Mouse (Mus musculus): ENCODE data around the gene Gli2. TPM values are rescaled to one million over a fixed set of nuclear protein-coding genes. Genes with fewer than 3 reads are reported as not detected.
A peak's percentile ranks its signal among the peaks of the same experiment; 100 is the strongest.

Gli2 gene
- total and polyA plus RNA-seq, 3 experiments: 1.5 to 11.3 TPM; not detected in 1

GRCm38 (mm10) chr1:118976596-118976995, 76.8 kb downstream of the Gli2 start (continued):
- TF ChIP-seq USF2 (IDR thresholded peaks at IDR 0.05; ENCODE audit: borderline replicate concordance in 1 of 2, insufficient read depth in 1 of 2, low read depth in 1 of 2, low read length in 2 of 2): no peak
- TF ChIP-seq KAT2A (conservative IDR thresholded peaks at IDR 0.05; ENCODE audit: low read depth, low read length): no peak
- TF ChIP-seq RCOR1 (IDR thresholded peaks at IDR 0.05; ENCODE audit: low read depth, low read length): no peak

GRCm38 (mm10) chr1:118975376-118975775, 78.0 kb downstream of the Gli2 start:
- Histone ChIP-seq H3K9ac (ENCODE audit: control insufficient read depth, low read depth, low read length, poor library complexity, severe bottlenecking) (no peak overlapping the region), H3K4me3 (ENCODE audit: control insufficient read depth in 1 of 2, insufficient read depth in 1 of 2, low read depth in 2 of 2, low read length in 2 of 2) (no peak overlapping the region), H3K79me2 (ENCODE audit: control insufficient read depth, insufficient read depth, low read length, poor library complexity) (peaks cover 2% of the 10 kb centered on the region; the same call in 1 of the 2 replicates), H3K27me3 (ENCODE audit: control insufficient read depth in 1 of 2, insufficient read depth in 2 of 2, low read length in 2 of 2) (no peaks in the 10 kb centered on the region), H3K4me1 (ENCODE audit: control insufficient read depth in 1 of 2, insufficient read depth in 2 of 2, low read length in 2 of 2) (peaks cover 6 to 23% of the 10 kb centered on the region in 2 experiments), H3K9me3 (replicated peaks; ENCODE audit: insufficient read depth, low read length) (no peaks in the 10 kb centered on the region), H3K36me3 (ENCODE audit: control insufficient read depth in 1 of 2, insufficient read depth in 2 of 2, low read length in 2 of 2) (peaks cover 0 to 13% of the 10 kb centered on the region in 2 experiments; a peak in 2 of 4 replicates), H3K27ac (ENCODE audit: control insufficient read depth, low read depth, low read length) (peak overlapping the region; percentile 94)
- DNase-seq (ENCODE audit: low read depth, low spot score): peak; percentile 87
- TF ChIP-seq TCF12 (IDR thresholded peaks at IDR 0.05; ENCODE audit: low read depth, low read length) (peak; percentile 22; the same call in 1 of the 2 replicates), SIN3A (IDR thresholded peaks at IDR 0.05; ENCODE audit: low read length) (peak; percentile 63; the same call in 1 of the 2 replicates), MYB (IDR thresholded peaks at IDR 0.05; ENCODE audit: low read depth, low read length) (0 out of 2 replicates have a peak, but pooled peaks have one; percentile 8), EP300 (IDR thresholded peaks at IDR 0.05; ENCODE audit: low read depth in 1 of 2, low read length in 2 of 2) (peak; percentile 75 to 83), NELFE (IDR thresholded peaks at IDR 0.05; ENCODE audit: low read depth, low read length) (peak; percentile 17; the same call in 1 of the 2 replicates), ETS1 (IDR thresholded peaks at IDR 0.05; ENCODE audit: low read depth, low read length) (peak; percentile 84), TAL1 (IDR thresholded peaks at IDR 0.05; ENCODE audit: low read length) (peak; percentile 77), TBP (IDR thresholded peaks at IDR 0.05; ENCODE audit: low read depth, low read length) (peak; percentile 66), MEF2A (IDR thresholded peaks at IDR 0.05; ENCODE audit: extremely low read depth, insufficient replicate concordance, low read depth, low read length, poor library complexity, severe bottlenecking) (no peak), GATA1 (IDR thresholded peaks at IDR 0.05; ENCODE audit: low read depth, low read length) (peak; percentile 71), MXI1 (IDR thresholded peaks at IDR 0.05; ENCODE audit: low read depth, low read length) (peak; percentile 41; the same call in 1 of the 2 replicates), MYC (IDR thresholded peaks at IDR 0.05; ENCODE audit: low read depth, low read length) (peak; percentile 43; the same call in 1 of the 2 replicates), SMC3 (IDR thresholded peaks at IDR 0.05; ENCODE audit: low read depth, low read length) (no peak), RCOR1 (IDR thresholded peaks at IDR 0.05; ENCODE audit: low read depth, low read length) (peak; percentile 75), USF1 (IDR thresholded peaks at IDR 0.05; ENCODE audit: low read depth, low read length) (no peak), POLR2A (IDR thresholded peaks at IDR 0.05; ENCODE audit: control insufficient read depth in 1 of 2, insufficient read depth in 1 of 2, low read depth in 1 of 2, low read length in 2 of 2, poor library complexity in 1 of 2) (no peak)

DNA sequence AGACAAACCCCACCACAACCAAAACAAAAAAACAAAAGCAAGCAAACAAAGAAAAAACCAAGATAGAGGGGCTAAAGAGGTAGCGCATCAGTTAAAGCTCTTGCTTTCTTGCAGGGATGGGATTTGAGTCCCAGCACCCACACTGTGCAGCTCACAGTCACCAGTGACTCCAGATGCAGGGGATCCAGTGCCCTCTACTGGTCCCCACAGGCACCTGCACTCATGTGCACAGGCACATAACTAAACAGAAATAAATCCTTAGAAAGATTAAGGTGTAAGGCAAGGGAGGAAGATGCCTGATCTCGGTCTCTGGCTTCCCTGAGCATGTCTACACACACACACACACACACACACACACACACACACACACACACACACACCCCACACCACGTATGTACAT, 83.4 kb downstream of the Gli2 start:
- Histone ChIP-seq H3K36me3 (ENCODE audit: control insufficient read depth in 1 of 2, insufficient read depth in 2 of 2, low read length in 2 of 2) (peaks cover 0 to 5% of the 10 kb centered on the region in 2 experiments; a peak in 2 of 4 replicates), H3K4me3 (ENCODE audit: control insufficient read depth in 1 of 2, insufficient read depth in 1 of 2, low read depth in 2 of 2, low read length in 2 of 2) (no peak overlapping the region), H3K27me3 (ENCODE audit: control insufficient read depth in 1 of 2, insufficient read depth in 2 of 2, low read length in 2 of 2) (no peaks in the 10 kb centered on the region), H3K9me3 (replicated peaks; ENCODE audit: insufficient read depth, low read length) (no peaks in the 10 kb centered on the region), H3K9ac (ENCODE audit: control insufficient read depth, low read depth, low read length, poor library complexity, severe bottlenecking) (no peak overlapping the region), H3K4me1 (ENCODE audit: control insufficient read depth in 1 of 2, insufficient read depth in 2 of 2, low read length in 2 of 2) (peaks cover 3 to 14% of the 10 kb centered on the region in 2 experiments; a peak in 3 of 4 replicates), H3K79me2 (ENCODE audit: control insufficient read depth, insufficient read depth, low read length, poor library complexity) (no peaks in the 10 kb centered on the region), H3K27ac (ENCODE audit: control insufficient read depth, low read depth, low read length) (no peak overlapping the region)
- DNase-seq (ENCODE audit: low read depth, low spot score): no peak
- TF ChIP-seq CTCF (IDR thresholded peaks at IDR 0.05 in 2 of 3, conservative IDR thresholded peaks at IDR 0.05 in 1 of 3; ENCODE audit: control insufficient read depth in 1 of 3, insufficient read depth in 1 of 3, low read depth in 2 of 3, low read length in 3 of 3, poor library complexity in 1 of 3, severe bottlenecking in 1 of 3): peak in 2 of 3 experiments; percentile 17 to 35; a peak in 4 of 6 replicates
- TF ChIP-seq E2F4 (IDR thresholded peaks at IDR 0.05; ENCODE audit: borderline replicate concordance, low read depth, low read length): no peak

All from MEL (cell line).